Mouse (Mus musculus) central nervous system, embryonic 18 days (tissue): ENCODE measurements around the gene Adgrf4. TPM values are rescaled to one million over a fixed set of nuclear protein-coding genes. Genes with fewer than 3 reads are reported as not detected.

ENCODE experiments used
- polyA plus RNA-seq: library from polyadenylated mRNA; depleted of rRNA; stranded (reverse); fragments of >200 nt; gene quantifications from 2 replicates; pipeline ENCODE4 v1.2.3, GENCODE M21; 2012; rRNA removed

The Adgrf4 gene
- 1.3 and 1.7 TPM in 2 replicates for polyA plus RNA-seq

GRCm38 (mm10) chr17:42692136-42692535, at the start of gene Adgrf4:
Gene Adgrf4 (minus strand): TSS chr17:42692284.

GRCm38 (mm10) chr17:42741801-42742217, 49.7 kb upstream of the Adgrf4 start, which contains the start of gene Adgrf2:
Gene Adgrf2 (minus strand): TSS chr17:42742179.

GRCm38 (mm10) chr17:42611295-42611694, 80.8 kb downstream of the Adgrf4 start, which contains the start of gene Opn5:
Gene Opn5 (minus strand): TSS chr17:42611395.

Other genes starting within 250 kb of the Adgrf4 start
- 0.21 and 0.32 TPM in 2 replicates for gene Opn5, start 80.9 kb downstream of the Adgrf4 start, polyA plus RNA-seq
- gene Adgrf2, start 49.9 kb upstream of the Adgrf4 start, polyA plus RNA-seq: 0.44 and 0.49 TPM in 2 replicates
- 16.7 TPM in 2 replicates for gene Cd2ap, start 184.4 kb upstream of the Adgrf4 start, polyA plus RNA-seq